Mouse (Mus musculus): ENCODE measurements at regions not wholly inside any gene's neighbourhood (a gene's known extent, or its start where the extent isn't known, plus 50 kb on each side); places are given as distances from the start of the nearest gene placed in this dataset.
"Not testable (repeated sequence)": the region's sequence is repeated elsewhere in the genome, so short reads cannot be mapped to it uniquely, and the experiment has no call there.

DNA sequence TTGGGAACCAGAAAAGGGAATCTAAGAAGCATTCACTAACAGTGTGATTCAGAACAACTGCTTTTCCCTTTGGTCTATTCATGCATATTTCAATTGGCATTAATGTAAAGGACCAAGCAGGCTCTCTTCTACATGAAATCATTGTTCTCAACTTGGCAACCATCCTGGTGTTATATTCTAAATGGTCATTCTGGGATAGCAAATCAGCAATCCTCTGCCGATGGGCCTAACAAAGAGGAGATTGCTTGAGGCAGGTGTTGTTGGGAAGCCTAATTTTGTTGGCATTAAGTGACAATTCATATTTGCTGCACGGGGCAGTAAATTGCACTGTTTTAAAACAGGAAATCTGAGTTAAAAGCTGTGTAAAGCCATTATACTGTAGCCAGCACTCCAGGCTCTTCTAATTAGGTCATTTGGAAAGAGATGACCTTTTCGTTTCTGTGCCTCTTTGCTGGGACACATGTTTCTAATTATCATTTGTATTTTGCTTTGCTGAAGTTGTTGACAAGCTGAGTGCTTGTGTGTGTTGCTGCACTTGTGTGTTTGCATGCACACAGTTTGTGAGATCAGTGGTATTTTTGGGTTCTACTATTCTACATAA lies 275.4 kb downstream of the Cetn3 start:
- DNase-seq (ENCODE audit: low read depth, low spot score): peak; percentile 8

DNA sequence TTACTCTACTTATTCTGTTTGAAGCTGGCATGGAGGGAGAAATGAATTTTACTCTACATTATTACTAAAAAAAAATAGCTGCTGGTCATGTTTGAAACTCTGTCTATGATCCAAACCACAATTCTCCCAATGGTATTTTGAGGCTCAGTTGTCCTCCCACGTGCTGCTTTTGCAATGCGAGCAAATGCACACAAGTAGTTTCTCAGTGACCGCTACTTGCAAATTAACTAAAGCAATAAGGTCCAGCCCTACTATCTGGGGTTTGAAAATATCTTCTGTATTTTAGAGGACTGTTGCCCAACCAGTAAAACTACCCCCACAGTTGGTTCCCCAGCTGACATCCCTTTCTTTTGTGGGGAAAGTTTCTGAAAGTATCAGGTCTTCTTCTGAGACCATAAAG lies 276.0 kb downstream of the Cetn3 start:
- no peak for DNase-seq (ENCODE audit: low read depth, low spot score)

DNA sequence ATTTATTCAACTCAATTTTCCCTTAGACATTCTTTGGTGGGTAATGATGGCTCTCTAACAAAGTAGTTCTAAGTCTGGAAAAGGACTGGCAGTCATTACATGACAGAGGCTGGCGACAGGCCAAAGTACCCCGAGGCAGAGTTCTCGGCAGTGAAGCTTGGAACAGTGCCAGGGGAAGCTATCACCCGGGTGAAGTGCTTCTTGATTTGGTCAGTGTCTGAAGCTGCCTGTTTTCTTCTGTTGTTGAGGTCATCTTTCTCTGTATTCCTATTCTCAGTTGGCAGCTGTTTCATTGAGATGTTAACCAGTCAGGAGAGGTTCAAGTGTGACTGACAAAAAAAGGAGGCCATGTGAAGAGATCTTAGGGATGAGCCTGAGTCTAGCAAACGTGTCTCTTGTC lies 276.6 kb downstream of the Cetn3 start:
- DNase-seq (ENCODE audit: low read depth, low spot score): peak; percentile 20

DNA sequence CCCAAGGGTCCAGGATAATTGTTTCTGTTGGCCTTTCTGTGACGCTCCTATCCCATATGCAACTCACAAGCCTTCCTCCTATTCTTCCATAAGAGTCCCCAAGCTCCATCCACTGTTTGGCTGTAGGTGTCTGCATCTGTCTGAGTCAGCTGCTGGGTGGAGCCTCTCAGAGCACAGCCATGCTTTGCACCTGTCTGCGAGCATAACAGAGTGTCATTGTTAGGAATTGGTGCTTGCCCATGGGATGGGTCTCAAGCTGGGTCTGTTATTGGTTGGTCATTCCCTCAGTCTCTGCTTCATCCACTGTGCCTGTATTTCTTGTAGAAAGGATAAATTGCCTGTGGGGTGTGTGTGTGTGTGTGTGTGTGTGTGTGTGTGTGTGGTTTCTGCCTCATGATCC lies 281.0 kb downstream of the Cetn3 start:
- not testable (repeated sequence) for DNase-seq (ENCODE audit: low read depth, low spot score)

DNA sequence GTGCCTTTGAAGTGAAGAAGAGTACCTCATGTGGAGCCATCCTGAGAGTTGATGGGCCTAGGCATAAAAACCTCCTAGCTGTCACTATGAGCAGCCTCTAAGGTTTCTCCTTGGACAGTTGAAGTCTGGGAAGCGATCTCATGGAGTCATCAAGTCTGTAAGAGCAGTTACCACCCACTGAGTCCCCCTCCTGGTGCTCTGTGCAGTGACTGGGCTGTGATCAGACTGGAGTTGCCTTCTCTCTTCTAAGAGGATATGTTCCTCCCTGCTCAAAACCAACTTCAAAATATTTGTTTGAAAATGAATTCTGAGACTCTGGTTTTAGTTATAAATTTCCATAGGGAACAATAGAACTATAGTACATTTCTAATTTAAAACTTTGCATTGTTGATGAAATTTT lies 283.3 kb downstream of the Cetn3 start:
- no peak for DNase-seq (ENCODE audit: low read depth, low spot score)

DNA sequence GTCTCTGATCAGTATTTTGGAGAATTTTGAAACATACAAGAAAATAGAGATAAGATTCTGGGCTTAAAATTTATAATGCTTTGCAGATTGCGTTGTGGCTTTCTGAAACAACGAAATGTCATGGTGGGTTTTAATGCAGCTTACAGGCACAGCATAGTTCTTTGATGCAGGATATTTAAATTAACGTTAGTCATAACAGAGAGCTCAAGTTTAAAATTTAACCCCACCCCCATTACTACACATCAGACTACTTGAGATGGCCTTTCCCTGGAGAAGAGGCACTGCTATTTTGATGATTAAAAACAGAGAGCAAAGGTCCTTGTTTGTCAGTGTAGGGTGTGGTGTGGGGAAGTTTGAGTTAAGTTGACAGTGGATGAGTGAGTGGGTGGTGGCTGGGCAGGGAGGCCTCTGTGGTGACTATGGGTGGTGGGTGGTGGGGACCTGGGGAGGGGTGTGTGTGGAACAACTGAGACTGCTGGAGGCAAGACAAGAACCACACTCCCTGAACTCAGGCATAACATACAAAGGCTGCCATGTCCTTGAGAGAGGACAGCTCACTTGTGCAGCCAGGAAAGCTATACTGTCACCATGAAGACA lies 283.9 kb downstream of the Cetn3 start:
- DNase-seq (ENCODE audit: low read depth, low spot score): no peak

DNA sequence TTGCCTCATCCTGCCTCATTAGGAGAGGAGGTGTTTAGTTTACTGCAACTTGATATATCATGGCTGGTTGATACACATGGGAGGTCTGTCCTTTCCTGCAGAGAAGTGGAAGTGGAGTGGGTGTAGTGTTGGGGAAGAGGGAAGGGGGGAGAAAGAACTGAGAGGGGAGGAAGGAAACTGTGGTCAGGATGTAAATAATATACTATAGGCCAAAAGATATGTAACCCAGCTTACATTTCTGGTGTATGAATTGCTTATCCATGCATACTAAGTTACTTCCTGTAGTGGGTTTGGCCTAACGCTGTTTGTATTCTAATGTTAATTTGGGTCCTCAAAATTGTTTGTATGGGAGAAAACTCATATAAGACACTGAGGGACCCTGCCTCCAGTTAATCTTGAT lies 289.6 kb downstream of the Cetn3 start:
- DNase-seq (ENCODE audit: low read depth, low spot score): no peak

DNA sequence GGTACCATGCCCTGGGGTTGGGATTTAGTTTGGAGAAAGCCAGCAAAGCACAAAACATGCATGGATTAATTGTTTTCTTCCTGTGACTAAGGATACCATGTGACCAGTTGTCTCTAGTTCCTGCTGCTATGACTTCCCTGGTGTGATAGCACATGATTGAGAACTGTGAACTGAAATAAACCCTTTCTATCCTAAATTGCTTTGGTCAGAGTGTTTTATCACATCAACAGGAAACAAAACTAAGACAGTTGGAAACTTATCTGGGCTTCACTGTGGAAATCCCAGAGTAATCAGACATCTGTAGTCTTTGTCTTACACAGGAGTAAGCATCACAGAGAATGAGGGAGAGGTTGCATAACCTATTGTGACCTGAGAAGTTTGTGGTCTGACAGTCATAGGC lies 290.5 kb downstream of the Cetn3 start:
- no peak for DNase-seq (ENCODE audit: low read depth, low spot score)

DNA sequence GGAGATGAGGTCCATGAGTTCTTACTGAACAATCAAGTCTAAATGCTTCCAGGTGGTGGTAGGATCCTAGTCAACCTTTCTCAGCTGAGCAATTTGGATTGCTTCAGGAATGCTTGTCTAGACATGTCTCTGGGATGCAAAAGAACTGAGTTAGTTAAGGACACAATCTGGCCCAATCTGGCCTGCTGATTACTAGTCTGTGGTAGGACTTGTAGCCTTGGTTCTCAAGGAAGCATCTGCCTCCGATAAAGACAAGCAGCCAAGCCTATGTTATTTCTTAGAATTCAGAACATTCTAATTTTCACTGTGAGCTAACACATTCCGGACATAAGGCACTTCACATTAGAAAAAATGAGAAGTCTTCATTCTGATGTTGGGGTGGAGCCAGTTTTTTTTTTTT lies 298.5 kb downstream of the Cetn3 start:
- no peak for DNase-seq (ENCODE audit: low read depth, low spot score)

DNA sequence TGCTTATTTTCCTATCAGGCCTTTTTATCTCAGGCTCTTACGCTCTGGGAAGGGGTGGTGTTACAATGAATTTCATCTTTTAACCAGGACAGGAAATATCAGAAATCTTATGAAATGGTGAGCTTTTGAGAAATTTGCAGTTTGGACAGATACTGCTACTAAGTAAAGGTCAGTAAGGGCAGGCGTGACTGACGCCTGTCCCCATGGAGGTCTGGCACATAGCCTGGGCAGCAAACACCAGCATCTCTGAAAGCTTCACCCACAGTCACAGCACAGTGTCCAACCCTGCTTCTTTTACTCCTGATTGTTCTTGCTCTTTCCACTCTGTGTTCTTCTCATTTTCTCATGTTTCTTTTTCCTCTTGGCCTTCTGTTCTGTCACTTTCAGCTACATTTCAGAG lies 304.8 kb downstream of the Cetn3 start:
- no peak for DNase-seq (ENCODE audit: low read depth, low spot score)

DNA sequence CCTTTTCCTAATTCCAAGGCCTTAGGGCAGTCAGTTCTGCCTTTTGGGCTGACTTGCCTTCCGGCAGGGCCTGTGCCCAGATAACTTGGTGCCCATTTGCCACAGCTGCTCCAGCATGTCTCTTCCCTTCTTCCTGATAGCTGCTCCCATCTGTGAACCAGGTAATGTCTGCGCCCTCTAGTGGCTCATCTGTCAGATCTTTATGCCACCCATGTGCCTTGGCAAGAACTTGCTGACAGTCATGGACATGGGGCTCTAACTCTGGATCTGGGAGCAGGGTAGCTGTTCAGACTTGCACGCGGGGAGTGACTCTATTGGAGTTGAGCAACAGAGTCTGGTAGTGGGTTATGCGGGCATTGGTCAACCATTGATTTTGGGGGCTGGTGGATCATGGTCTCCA lies 309.3 kb downstream of the Cetn3 start:
- DNase-seq (ENCODE audit: low read depth, low spot score): no peak

DNA sequence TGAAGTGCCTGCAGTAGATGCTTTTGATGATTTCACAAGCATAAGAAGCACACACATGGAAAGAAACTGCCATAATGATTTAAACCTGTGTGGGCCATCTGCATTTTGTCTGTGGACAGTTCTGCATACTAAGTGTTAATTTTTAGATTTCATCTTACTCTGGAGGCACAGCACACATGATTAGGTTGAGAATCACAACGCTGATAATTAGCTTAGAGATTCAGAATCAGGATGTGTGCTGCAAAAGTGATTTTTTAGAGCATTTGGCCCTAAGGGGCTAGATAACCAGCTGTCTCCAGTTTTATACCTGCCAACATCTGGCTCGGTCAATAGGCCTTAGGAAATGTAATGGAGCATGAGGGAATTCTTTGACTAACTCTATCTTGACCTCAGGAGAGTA lies 323.2 kb downstream of the Cetn3 start:
- DNase-seq (ENCODE audit: low read depth, low spot score): no peak

DNA sequence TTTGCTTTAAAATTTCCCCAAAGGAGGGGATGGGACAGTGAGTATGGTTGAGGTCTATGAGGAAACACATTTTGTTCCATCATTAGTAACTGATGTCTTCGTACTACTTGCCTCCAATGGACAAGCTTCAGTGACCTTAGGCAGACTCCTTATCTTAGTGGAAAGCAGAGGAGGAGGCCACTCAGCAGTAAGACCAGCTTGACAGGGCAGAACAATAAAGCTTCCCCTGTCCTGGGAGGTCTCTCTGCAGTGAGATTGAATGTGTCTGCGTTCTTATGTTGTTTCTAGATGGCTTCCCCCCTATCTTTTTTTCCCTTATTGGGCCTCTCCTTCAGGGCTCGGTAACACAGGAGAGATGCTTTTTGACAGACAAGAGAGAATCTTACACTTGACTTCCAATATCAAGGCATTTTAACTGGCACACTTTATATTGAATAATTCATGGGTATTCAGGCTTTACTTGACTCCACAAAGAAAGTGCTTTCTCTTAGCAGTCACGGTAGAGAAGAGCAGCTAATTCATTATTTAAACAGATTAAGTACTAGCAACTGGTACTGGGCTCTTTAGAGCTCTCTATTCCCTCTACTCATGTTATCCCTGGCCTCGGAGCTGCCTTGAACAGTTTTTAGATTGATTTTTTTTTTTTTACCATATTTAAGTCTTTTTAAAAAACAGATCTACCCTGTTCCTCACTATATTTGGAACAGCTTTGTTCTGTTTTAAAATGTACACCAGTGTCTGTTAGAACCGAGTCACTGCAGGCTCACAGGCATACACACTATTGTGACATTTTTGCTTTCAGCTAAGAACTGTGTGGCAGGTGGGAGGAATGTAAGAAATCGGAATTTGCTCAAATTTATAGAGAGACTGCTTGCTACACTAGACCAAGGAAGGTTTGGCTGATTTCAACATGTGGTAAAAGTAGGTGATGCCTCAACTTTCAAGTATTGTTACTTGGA lies 347.2 kb downstream of the Cetn3 start:
- DNase-seq (ENCODE audit: low read depth, low spot score): no peak
